Mouse (Mus musculus) cerebellum, postnatal 36 days (tissue): ENCODE results near the gene Ing3.

Experiments used
- DNase-seq, 2 experiments: peaks; one replicate each; pipeline ENCODE4 v3.0.0; 2021 to 2022; ENCODE audit warnings: mixed read lengths in 2 of 2

The Ing3 gene

DNA sequence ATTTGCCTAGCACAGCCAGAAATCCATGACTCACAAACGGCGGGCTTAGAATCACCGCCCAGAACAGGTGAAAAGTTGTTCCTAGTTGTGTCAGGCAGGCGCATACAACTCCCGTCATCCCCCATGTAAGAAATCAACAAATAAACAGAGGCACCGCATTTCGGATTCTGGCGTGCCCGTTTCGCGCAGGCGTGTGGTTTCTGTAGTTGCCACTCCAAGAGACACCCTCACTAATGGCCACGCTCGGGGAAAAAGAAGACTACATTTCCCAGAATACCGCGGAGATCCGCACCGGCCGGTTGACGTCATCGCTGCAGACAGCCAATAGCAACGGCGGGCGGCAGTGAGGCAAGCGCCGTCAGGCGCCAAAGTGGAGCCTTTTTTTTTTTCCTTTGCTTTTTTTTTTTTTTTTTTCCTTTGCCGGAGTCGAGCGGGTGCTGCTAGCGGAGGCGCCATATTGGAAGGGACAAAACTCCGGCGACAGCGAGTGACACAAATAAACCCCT is at the start of gene Ing3:
Gene Ing3 (plus strand): TSS at position 346 of the 506 bp plus-strand sequence.
- DNase-seq: peak; percentile 98

DNA sequence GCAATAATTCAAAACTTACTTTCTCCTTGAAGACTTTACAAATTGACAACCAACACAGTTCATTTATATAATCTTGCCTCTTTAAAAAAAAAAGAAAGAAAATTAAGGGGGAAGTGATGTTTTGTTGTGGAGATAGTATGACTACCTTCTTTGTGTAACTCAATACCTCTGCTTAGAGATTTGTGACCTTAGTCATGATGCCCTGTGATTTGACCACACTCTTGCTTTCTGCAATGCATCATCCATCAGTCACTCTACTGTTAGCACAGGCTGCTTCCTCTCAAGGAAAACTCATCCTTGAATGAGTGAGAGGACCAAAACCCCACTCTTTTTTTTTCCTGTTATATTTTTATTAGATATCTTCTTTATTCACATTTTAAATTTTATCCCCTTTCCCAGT is 39.7 kb upstream of the Ing3 start:
- no peak for DNase-seq

DNA sequence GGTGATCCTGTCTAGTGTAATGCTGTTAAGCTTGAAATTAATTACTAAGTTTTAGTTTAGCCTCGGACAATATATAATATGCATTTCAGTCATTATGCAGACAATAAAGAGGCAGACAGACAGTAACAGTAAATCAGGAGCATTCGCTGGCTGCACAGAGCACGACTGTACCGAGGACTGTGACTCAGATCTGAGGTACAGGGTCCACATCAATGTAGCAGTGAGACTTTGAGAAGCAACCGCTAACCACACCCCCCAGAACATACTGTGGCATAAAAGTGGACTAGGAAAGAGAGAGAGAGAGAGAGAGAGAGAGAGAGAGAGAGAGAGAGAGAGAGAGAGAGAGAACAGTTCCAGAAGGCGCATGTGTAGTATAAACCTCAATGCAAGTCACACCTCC is 38.6 kb upstream of the Ing3 start:
- DNase-seq: no peak

DNA sequence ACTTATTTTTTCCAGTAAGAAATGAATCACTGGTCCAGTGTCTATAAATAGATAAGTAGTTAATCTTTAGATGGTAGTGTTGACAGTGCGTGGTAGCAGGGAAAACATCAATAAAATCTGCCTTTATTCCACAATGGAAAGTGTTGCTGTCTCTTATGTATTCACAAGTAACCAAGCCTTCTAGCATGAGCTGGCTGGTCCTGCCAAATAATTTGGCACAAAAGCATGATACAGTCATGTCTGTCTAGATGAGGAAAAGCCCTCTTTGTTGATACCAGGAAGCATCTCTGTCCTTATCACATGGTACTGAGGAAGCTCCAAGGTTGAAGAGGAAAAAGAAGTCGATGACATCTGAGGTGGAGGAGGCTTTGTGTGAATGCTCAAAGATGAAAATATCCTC is 32.8 kb upstream of the Ing3 start:
- DNase-seq: no peak

DNA sequence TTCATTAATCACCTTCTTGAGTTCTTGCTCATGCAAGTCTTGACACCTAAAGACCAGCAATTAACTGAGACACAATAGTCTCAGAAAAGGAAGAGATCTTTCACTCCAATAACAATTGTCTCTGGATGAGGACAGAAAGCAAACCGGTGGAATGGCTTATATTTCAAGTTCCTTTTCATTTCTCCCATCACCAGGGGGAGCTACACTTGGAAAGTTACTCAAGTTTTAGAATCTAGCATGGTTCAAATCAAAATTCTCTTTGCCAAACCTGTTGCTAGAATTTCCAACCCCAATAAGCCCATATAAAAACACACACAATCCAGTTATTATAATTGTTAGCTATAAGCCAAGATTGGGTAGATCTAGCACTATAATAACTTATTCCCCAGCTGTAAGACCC is 25.2 kb upstream of the Ing3 start:
- no peak for DNase-seq

DNA sequence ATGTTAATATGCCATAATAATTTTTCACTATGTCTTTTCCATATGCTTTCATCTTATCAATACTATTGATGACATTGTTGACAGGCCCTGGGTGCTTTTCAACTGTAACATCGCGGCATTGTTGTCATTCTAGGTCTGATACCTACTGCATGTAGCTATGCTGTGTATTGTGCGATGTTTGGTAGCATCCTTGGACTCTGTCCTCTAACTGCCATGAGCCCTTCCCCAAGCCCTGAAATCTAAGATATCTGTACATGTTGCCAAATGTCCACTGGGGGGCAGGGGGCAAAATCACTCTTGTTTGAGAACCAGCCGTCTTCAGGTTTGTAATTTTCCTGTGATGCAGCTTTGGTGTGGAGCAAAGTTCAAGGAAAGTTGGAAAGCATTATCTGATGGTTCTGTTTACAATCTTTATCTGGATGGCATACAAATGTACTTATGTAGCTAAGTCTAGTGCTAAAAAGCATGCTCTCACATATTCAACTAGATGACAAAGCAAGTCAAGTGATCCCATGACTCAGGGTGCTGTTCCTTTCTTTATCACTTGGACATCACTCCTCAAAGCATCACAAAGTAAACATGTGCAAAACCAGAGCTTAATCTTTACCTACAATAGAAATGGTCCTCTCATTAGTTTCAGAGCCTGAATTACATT is 11.3 kb upstream of the Ing3 start:
- DNase-seq: no peak

DNA sequence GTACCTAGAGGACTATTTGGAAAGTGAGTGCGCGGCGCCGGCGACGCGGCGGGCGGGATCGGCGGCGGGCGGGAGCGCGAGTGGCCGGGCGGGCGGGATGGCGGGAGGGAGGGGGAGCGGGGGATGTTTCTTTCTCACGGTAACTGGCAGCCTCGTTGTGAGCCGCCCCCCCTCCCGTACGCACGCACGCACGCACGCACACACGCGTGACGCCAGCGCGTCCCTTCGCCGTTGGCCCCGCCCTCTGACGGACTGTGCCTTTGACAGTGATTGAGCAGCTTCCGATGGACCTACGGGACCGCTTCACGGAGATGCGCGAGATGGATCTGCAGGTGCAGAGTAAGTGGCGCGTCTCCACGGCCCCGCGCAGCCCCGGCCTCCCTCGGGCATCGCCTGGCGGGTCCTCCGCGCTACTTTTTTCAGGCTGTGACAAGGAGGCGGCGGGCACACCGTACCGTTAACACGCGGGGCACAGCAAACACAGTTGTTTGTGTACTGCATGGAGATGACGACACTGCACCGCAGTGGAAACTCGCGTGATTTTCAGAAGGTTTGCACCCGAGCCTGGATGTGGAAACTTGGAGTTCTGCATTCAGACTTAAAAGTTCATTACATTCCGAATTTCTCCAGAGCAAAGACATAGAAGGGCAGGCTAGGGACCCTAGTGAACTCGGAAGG is 539 bp downstream of the Ing3 start:
- DNase-seq: peak; percentile 97 to 99

DNA sequence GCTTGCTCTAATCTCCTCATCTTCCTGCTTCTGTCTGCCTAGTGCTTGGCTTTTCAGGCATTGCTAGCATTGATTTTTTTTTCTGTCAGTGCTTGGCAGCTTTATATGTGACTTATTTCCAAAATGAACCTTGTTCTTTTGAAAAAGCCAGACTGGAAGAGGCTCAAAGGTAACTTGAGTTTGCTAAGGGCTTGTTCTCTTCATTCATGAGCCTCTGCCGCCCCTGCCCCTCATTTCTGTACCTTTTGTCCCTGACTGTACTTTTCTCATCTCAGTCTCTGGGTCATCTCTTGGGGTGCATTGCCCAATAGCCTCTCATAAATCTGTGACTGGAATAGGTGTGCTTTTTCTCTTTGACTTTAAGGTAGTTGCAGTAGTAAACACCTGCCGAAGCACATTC is 1.3 kb downstream of the Ing3 start:
- no peak for DNase-seq

DNA sequence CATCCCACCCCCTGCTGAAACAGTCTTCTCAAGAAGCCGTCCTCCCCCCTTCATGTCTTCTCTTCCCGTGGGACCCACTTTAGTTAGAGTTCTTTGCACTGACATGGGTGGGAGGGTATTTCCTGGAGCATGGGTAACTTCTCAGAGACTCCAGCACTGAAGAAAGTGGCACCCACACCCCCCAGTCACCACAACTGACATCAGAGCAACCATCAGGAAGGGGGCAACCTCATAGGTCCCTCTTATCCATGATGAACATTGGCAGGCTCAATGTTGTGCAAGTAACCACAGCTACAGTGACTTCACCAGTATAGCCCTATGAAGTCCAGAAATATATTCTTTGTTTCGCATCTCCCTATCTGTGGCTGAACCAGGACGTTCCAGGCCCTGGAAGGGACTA is 6.1 kb downstream of the Ing3 start:
- DNase-seq: no peak

DNA sequence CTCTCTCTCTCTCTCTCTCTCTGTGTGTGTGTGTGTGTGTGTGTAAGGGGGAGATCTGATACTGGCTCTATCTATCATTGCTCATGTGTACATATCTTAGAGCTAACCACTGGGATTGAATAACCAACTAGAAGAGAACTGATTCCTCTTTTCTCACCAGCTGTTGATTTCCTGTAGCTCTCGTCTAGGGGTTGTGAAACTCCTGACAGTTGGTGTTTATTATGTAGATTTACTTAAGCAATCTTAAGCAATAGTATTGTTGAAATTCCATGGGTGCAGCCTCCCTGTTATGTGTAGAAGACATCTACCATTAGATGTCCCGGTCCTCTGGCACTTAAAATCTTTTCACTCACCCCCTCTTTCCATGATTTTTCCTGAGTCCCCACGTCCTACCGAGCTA is 9.6 kb downstream of the Ing3 start:
- DNase-seq: no peak

DNA sequence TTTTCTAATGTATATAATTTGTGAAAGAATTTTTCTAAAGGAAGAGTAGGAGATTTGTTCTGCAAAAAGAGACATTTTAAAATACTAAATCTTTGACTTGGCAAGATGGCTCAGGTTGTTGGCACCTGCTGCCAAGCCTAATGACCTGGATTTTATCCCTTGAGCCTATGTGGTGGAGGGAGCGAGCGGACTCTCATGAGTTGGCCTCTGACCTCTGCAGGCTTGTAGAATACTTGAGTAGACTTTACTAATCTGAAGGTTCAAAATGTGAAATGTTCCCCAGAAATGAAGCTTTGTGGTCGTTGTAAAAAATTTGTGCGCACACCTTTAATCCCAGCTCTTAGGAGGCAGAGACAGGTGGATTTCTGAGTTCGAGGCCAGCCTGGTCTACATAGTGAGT is 10.5 kb downstream of the Ing3 start:
- DNase-seq: no peak

DNA sequence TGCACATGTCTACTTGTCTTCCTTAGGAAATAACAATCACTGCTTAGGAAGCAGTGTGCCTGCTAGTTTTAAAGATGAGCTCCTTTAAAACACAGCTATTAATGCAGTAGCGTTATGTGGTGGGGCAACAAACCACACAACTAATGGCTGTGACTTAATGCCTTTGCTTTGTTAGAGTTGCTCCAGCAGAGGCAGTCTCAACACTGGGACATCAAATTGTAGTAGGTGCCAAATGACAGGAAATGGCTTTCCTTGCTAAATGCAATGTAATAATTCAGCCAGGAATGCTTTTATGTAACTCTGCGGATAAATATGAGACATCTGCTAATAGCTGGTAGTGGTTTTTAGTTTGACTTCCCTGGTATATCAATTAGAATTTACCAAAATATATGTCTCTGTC is 28.2 kb downstream of the Ing3 start:
- no peak for DNase-seq

DNA sequence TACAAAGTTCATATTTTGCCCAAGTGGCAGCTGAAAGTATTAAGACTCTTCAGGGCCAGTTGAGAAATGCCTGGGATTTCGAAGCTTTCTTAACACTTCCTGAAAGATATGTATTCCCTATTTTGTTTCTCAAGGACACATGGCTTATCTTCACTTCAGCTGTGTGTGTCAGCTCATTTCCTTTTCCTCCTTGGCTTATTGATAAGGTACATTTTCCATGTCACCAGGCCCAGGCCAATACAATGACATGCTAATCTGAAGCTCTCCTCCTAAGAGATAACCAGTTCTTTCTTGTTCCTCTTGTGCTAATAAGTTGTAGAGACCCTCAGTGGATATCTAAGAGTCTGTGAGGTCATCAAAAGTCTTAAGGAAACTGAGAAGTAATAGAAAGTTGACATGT is 31.7 kb downstream of the Ing3 start:
- no peak for DNase-seq

DNA sequence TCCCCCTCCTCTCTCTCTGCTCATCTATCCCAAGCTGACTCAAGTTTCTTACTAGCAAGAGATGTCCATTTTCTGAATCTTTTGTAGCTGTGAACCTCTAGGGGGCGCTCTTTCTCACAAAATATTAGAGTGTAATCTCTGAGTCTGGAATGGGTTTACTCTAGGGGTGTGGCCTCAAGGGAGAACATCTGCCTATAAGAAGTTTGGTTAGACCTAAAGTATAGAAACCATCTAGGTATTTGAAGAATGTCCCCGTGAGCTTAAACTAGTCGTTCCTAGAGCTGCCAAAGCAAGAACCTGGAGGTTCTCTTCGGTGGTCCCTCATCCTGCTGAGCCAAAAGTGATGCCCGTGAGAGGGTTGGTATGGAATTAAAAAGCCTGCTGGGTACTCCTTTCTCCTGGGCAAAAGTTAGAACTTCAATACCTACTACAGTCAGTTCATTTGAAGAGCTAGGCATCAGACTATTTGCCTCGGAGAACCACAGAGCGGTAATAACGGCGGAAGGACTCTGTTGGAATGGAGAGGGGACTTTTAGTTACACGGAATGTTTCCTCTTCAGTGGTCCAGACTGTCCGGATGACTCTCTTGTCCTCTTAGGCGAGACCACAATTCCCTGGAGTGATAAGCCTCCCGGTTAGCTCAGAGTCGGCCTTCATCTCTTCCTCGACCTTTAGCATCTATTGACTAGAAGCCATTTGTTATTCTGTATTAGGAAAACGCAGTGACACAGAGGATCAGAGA is 35.8 kb downstream of the Ing3 start:
- DNase-seq: peak in 1 of 2 experiments; percentile 36

DNA sequence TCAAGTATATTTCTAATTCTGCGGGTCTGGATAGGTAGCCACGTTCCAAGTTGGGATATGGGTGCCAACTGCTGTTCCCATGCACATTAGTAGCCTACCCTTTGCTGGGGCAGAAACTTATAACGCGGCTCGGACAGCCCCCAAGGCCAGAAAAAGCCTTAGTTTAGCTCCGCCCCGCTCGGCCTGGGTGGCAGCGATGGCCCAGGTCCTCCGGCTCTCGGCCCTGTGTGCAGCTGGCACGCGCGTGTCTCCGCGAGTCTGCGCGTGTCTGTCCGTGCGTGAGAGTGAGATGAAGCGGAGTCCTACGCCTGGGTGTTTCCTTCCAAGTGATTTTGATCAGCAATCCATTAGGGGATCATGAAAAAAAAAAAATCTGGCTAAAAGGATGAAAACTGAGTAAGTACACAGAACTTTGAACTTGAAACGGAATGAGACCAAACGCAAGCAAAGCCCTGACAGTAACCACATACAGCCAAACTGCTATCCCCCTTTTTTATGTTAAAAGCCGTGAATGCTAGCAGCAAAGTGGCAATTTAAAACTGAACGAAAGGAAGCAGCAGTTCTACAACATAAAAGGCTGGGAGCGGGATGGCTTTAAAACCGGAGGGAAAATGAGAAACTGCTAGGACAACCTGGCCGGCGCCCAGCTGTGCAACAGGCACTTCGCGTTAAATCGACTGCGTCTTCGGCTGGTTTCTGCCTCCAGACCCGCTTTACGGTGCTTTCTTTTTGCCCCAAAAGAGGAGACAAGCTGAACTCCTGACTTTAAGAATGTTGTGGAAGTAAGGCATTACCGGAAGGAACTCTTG is 36.6 kb downstream of the Ing3 start, which contains the start of gene Cped1:
Gene Cped1 (plus strand): TSS at position 185 of the 809 bp plus-strand sequence.
- DNase-seq: peak; percentile 23 to 28

DNA sequence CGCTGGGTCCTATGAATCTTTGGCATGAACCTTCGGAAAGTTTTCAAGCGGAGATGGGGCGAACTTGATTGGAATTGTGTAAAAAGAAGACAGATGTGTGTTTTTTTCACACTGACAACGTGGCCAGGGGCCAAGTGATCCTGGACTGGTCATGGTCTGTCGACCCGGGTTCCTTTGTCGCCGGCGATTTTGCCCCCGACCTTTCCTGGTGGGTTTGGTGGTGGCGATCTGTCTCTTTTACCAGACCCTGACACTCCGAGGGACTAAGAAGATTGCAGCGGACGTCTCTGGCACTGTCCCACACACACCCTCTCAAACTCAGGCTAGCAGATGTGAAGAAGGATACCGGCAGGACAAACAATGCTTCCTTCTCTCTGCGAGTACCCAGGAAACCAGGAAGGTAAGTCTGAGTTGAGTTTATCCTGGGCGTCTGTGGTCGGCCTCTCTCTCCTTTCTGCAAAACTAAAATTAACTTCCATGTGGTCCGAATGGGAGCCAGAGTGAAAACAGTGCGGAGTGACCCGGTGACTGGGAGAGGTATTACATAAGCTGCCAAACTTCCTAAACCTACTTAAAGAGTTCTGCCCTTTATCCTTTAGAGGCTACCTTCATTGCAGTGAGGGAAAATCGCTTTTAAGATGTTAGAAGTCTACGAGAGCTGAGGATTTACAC is 37.4 kb downstream of the Ing3 start:
- DNase-seq: no peak

DNA sequence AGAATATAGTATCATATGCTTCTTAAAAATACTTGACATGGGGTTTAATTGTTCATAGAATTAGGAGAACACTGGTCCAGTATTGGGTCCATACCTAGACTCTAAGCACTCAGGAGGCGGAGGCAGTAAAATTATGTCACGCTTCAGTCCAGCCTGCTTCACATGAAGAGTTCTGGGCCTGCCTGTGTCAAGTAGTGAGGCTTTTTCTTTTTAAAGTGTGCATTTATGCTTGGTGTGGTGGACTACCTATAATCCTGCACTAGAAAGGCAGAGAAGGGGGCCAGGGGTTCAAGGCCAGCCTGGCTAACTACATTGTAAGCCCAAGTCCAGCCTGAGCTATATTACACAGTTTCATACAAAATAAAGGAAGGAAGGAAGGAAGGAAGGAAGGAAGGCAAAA is 38.2 kb downstream of the Ing3 start:
- DNase-seq: no peak

DNA sequence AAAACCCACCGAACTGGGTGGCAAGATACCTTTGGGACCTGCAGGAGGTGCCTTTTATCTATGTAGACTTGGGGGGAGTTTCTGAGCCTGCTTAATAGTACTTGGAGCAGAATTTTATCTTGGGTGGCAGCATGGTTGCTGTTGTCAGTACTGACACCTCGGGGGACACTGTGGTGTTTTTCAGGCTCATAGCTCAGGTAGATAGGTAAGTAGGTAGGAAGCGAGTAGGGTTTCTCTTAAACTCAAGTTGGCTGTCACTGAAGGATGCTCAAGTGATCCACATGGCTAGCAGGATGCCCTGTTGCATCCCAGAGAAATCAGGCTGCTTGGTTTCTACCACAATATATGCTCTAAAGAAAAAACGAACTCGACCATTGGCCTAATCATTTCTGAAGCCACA is 38.9 kb downstream of the Ing3 start:
- DNase-seq: no peak

DNA sequence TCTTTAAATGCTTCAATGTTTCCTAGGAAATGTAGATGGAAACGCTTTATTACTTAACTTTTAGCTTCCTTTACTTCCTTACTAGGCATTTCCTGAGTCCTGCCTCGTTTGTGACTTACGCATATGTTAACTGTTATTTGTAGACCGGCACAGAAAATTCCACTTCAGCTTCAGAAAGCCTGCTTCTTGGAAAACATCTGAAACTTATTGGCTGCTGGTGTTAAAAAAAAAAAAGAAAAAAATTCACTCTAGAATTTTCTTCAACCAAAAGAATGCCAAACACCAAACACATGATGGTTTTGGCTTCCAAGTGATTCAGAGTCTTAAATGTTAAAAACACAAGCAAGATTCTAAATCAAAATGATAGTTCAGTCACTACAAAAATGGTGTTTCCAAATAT is 39.7 kb downstream of the Ing3 start:
- DNase-seq: no peak

DNA sequence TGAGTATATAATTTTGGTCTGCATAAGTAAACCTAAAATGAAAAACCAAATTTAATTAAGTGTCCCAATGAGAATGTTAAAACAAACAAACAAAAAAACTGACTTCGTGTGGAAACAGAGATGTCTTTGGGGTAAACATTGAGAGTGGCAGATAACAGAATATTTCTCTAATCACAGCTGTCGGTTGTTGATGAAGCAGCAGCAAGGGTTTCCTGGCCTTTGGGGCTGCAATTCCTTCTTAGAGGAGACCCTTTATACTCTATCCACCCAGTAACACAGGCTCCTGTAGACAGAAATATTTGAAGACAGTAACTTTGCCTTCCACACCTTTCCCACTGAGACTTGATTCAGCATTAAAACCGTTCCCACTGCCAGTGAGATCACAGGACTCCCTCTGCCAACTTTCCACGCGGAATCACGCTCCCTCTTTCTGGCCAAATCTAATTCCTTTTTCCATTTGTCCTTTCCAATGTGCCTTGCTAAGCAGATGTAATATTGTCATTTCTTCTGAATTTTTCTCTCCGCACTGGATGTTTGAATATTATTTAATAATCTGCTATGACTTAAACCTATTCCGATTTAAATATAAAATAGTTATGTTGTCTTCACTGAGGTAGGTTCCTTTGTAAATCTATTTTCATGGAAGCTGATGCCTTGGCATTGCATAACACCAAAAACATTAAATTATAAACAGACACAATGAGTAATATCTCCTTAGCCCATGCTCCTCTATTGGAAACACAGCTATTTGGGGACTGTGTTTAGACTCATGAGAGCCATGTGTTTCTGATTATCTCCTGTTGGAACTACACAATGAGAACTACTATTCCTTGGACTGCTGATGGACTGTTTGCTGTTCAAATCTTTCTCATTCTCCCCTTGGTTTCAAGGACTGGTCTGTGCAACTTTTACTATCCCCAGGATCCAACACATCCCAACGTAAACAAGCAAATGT is 41.1 kb downstream of the Ing3 start:
- DNase-seq: no peak

DNA sequence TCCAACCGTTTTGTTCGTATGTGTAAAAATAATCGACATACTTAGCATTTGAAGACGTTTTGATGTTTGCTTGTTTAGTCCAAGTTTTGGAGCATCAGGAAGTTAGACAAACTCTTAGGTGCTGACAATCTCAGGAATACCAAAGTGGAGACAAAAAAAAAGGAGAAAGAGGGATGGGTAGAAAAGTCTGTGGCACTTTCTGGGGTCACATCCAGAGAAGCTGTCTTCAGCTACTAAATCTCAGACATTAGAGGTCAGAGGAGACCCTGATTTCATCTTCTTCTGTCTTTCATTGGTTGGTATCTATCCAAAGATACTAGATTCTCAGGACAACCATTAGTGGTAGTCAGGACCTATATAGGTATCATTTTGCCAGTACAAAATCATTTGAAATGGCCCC is 41.8 kb downstream of the Ing3 start:
- no peak for DNase-seq
